Mouse (Mus musculus): ENCODE data around the gene Mapk3. TPM values are rescaled to one million over a fixed set of nuclear protein-coding genes. Genes with fewer than 3 reads are reported as not detected.

The Mapk3 gene
- polyA plus RNA-seq, 1 experiment from 2014 or later: 51.0 TPM

- peak; percentile 62 for ATAC-seq (replicated peaks; ENCODE audit: insufficient number of reproducible peaks, insufficient read depth, low FRiP score, low read depth)
- no peaks in the 10 kb centered on the region for H3K9me3 ChIP-seq (replicated peaks)
- H3K4me1 ChIP-seq (replicated peaks): peaks cover 37% of the 10 kb centered on the region
- H3K4me3 ChIP-seq: peak overlapping the region; percentile 83
- H3K36me3 ChIP-seq: peaks cover 25% of the 10 kb centered on the region
- H3K27ac ChIP-seq: peak overlapping the region; percentile 94
- peak overlapping the region; percentile 93 for H3K9ac ChIP-seq
- H3K4me2 ChIP-seq: peak overlapping the region; percentile 90
- no peaks in the 10 kb centered on the region for H3K27me3 ChIP-seq
- WGBS: 15% methylated on average over 3 of the region's 3 CpGs
Measured at GRCm38 (mm10) chr7:126760391-126760802, 996 bp downstream of the Mapk3 start.

GRCm38 (mm10) chr7:126760956-126761355 lies 1.6 kb downstream of the Mapk3 start:
- H3K9ac ChIP-seq: 0 out of 2 replicates have a peak overlapping the region, but pooled peaks have one; percentile 93
- ATAC-seq (replicated peaks; ENCODE audit: insufficient number of reproducible peaks, insufficient read depth, low FRiP score, low read depth): no peak
- H3K27ac ChIP-seq: peak overlapping the region; percentile 94
- H3K4me3 ChIP-seq: peak overlapping the region; percentile 83
- 51% methylated on average over 4 of the region's 4 CpGs for WGBS
- H3K27me3 ChIP-seq: no peaks in the 10 kb centered on the region
- no peaks in the 10 kb centered on the region for H3K9me3 ChIP-seq (replicated peaks)
- peaks cover 37% of the 10 kb centered on the region for H3K4me1 ChIP-seq (replicated peaks)
- peak overlapping the region; percentile 90 for H3K4me2 ChIP-seq
- peaks cover 30% of the 10 kb centered on the region for H3K36me3 ChIP-seq

GRCm38 (mm10) chr7:126761529-126762067 lies 2.2 kb downstream of the Mapk3 start:
- H3K9me3 ChIP-seq (replicated peaks): no peaks in the 10 kb centered on the region
- no peak for ATAC-seq (replicated peaks; ENCODE audit: insufficient number of reproducible peaks, insufficient read depth, low FRiP score, low read depth)
- H3K36me3 ChIP-seq: peaks cover 36% of the 10 kb centered on the region
- H3K9ac ChIP-seq: no peak overlapping the region
- no peaks in the 10 kb centered on the region for H3K27me3 ChIP-seq
- no peak overlapping the region; the same call in 1 of the 2 replicates for H3K4me3 ChIP-seq
- H3K4me1 ChIP-seq (replicated peaks): peaks cover 37% of the 10 kb centered on the region
- peak overlapping the region; percentile 90 for H3K4me2 ChIP-seq
- WGBS: 56% methylated on average over 6 of the region's 6 CpGs
- H3K27ac ChIP-seq: peak overlapping the region; percentile 94; the same call in 1 of the 2 replicates

- no peak overlapping the region; the same call in 1 of the 2 replicates for H3K4me2 ChIP-seq
- H3K27ac ChIP-seq: no peak overlapping the region
- 44% methylated on average over 17 of the region's 17 CpGs for WGBS
- ATAC-seq (replicated peaks; ENCODE audit: insufficient number of reproducible peaks, insufficient read depth, low FRiP score, low read depth): no peak
- H3K27me3 ChIP-seq: no peaks in the 10 kb centered on the region
- 0 out of 2 replicates have a peak overlapping the region, but pooled peaks have one; percentile 0 for H3K9ac ChIP-seq
- H3K9me3 ChIP-seq (replicated peaks): no peaks in the 10 kb centered on the region
- H3K4me3 ChIP-seq: no peak overlapping the region
- peaks cover 43% of the 10 kb centered on the region for H3K36me3 ChIP-seq
- H3K4me1 ChIP-seq (replicated peaks): peaks cover 37% of the 10 kb centered on the region
Measured at GRCm38 (mm10) chr7:126762471-126763008, 3.1 kb downstream of the Mapk3 start.

- Histone ChIP-seq H3K4me2 (no peak overlapping the region), H3K4me3 (no peak overlapping the region), H3K4me1 (replicated peaks) (peaks cover 26% of the 10 kb centered on the region), H3K27me3 (no peaks in the 10 kb centered on the region), H3K36me3 (peaks cover 66% of the 10 kb centered on the region), H3K9ac (no peak overlapping the region), H3K9me3 (replicated peaks) (no peaks in the 10 kb centered on the region), H3K27ac (no peak overlapping the region)
- no peak for ATAC-seq (replicated peaks; ENCODE audit: insufficient number of reproducible peaks, insufficient read depth, low FRiP score, low read depth)
- 81% methylated on average over 9 of the region's 9 CpGs for WGBS
Measured at GRCm38 (mm10) chr7:126765540-126765939, 6.1 kb downstream of the Mapk3 start.

GRCm38 (mm10) chr7:126766201-126766600 lies 6.8 kb downstream of the Mapk3 start, which contains the start of gene Gdpd3:
TSS of gene Gdpd3 (plus strand) at chr7:126766334.
- 90% methylated on average over 16 of the region's 16 CpGs for WGBS
- no peak within 1 kb of the TSS for H3K9ac ChIP-seq
- H3K9me3 ChIP-seq (replicated peaks): no peaks in the 10 kb centered on the region
- no peak within 1 kb of the TSS for H3K4me3 ChIP-seq
- H3K27me3 ChIP-seq: no peaks in the 10 kb centered on the region
- peaks cover 70% of the 10 kb centered on the region for H3K36me3 ChIP-seq
- peaks cover 21% of the 10 kb centered on the region for H3K4me1 ChIP-seq (replicated peaks)
- no peak for ATAC-seq (replicated peaks; ENCODE audit: insufficient number of reproducible peaks, insufficient read depth, low FRiP score, low read depth)
- no peak within 1 kb of the TSS for H3K27ac ChIP-seq
- H3K4me2 ChIP-seq: no peak within 1 kb of the TSS

GRCm38 (mm10) chr7:126767001-126767400 lies 7.6 kb downstream of the Mapk3 start:
- H3K9me3 ChIP-seq (replicated peaks): no peaks in the 10 kb centered on the region
- no peaks in the 10 kb centered on the region for H3K27me3 ChIP-seq
- no peak overlapping the region for H3K4me2 ChIP-seq
- 89% methylated on average over 8 of the region's 8 CpGs for WGBS
- no peak for ATAC-seq (replicated peaks; ENCODE audit: insufficient number of reproducible peaks, insufficient read depth, low FRiP score, low read depth)
- H3K9ac ChIP-seq: no peak overlapping the region
- H3K36me3 ChIP-seq: peaks cover 71% of the 10 kb centered on the region
- peaks cover 13% of the 10 kb centered on the region for H3K4me1 ChIP-seq (replicated peaks)
- no peak overlapping the region for H3K4me3 ChIP-seq
- no peak overlapping the region for H3K27ac ChIP-seq

- Histone ChIP-seq H3K36me3 (peaks cover 43% of the 10 kb centered on the region), H3K4me1 (replicated peaks) (peaks cover 5% of the 10 kb centered on the region), H3K9ac (no peak overlapping the region), H3K4me3 (no peak overlapping the region), H3K27me3 (no peaks in the 10 kb centered on the region), H3K9me3 (replicated peaks) (no peaks in the 10 kb centered on the region), H3K27ac (no peak overlapping the region), H3K4me2 (no peak overlapping the region)
- 76% methylated on average over 12 of the region's 12 CpGs for WGBS
- ATAC-seq (replicated peaks; ENCODE audit: insufficient number of reproducible peaks, insufficient read depth, low FRiP score, low read depth): no peak
Measured at GRCm38 (mm10) chr7:126770784-126771183, 11.4 kb downstream of the Mapk3 start.

- H3K27me3 ChIP-seq: no peaks in the 10 kb centered on the region
- no peak overlapping the region for H3K4me2 ChIP-seq
- H3K9ac ChIP-seq: no peak overlapping the region
- H3K9me3 ChIP-seq (replicated peaks): no peaks in the 10 kb centered on the region
- no peak for ATAC-seq (replicated peaks; ENCODE audit: insufficient number of reproducible peaks, insufficient read depth, low FRiP score, low read depth)
- H3K4me3 ChIP-seq: no peak overlapping the region
- no peak overlapping the region for H3K27ac ChIP-seq
- peaks cover 27% of the 10 kb centered on the region for H3K4me1 ChIP-seq (replicated peaks)
- H3K36me3 ChIP-seq: peaks cover 22% of the 10 kb centered on the region; the same call in 1 of the 2 replicates
- 77% methylated on average over 2 of the region's 2 CpGs for WGBS
Measured at GRCm38 (mm10) chr7:126773351-126773750, 13.9 kb downstream of the Mapk3 start.

- H3K27ac ChIP-seq: no peak overlapping the region
- 56% methylated on average over 2 of the region's 2 CpGs for WGBS
- ATAC-seq (replicated peaks; ENCODE audit: insufficient number of reproducible peaks, insufficient read depth, low FRiP score, low read depth): no peak
- no peak overlapping the region for H3K9ac ChIP-seq
- H3K4me3 ChIP-seq: no peak overlapping the region
- no peaks in the 10 kb centered on the region for H3K27me3 ChIP-seq
- no peak overlapping the region for H3K4me2 ChIP-seq
- peaks cover 11% of the 10 kb centered on the region; the same call in 1 of the 2 replicates for H3K36me3 ChIP-seq
- no peaks in the 10 kb centered on the region for H3K9me3 ChIP-seq (replicated peaks)
- peaks cover 27% of the 10 kb centered on the region for H3K4me1 ChIP-seq (replicated peaks)
Measured at GRCm38 (mm10) chr7:126774463-126774862, 15.1 kb downstream of the Mapk3 start.

- H3K9me3 ChIP-seq (replicated peaks): no peaks in the 10 kb centered on the region
- H3K4me3 ChIP-seq: no peak overlapping the region
- peaks cover 36% of the 10 kb centered on the region for H3K4me1 ChIP-seq (replicated peaks)
- WGBS: 80% methylated on average over 10 of the region's 10 CpGs
- H3K4me2 ChIP-seq: peak overlapping the region; percentile 97
- no peak overlapping the region for H3K27ac ChIP-seq
- no peak for ATAC-seq (replicated peaks; ENCODE audit: insufficient number of reproducible peaks, insufficient read depth, low FRiP score, low read depth)
- H3K36me3 ChIP-seq: peaks cover 5% of the 10 kb centered on the region; the same call in 1 of the 2 replicates
- H3K9ac ChIP-seq: 0 out of 2 replicates have a peak overlapping the region, but pooled peaks have one; percentile 97
- no peaks in the 10 kb centered on the region for H3K27me3 ChIP-seq
Measured at GRCm38 (mm10) chr7:126775185-126775977, 16.0 kb downstream of the Mapk3 start.
